Mouse (Mus musculus): Measurements from ENCODE around the gene Cntnap4. TPM values are rescaled to one million over a fixed set of nuclear protein-coding genes. Genes with fewer than 3 reads are reported as not detected.
"Not testable (repeated sequence)": the region's sequence is repeated elsewhere in the genome, so short reads cannot be mapped to it uniquely, and the experiment has no call there.

The Cntnap4 gene
- polyA plus RNA-seq, 1 experiment from 2014 or later: 3.6 TPM

GRCm38 (mm10) chr8:112735575-112735974 lies 165.7 kb downstream of the Cntnap4 start:
- ATAC-seq (ENCODE audit: low FRiP score): no peak
- H3K36me3 ChIP-seq (replicated peaks): no peaks in the 10 kb centered on the region
- H3K4me1 ChIP-seq: no peaks in the 10 kb centered on the region
- H3K4me2 ChIP-seq: no peak overlapping the region
- no peaks in the 10 kb centered on the region for H3K27me3 ChIP-seq
- no peak overlapping the region for H3K4me3 ChIP-seq (replicated peaks)
- no peak overlapping the region for H3K27ac ChIP-seq
- 86% methylated on average over 3 of the region's 3 CpGs for WGBS
- no peak overlapping the region for H3K9ac ChIP-seq
- H3K9me3 ChIP-seq: no peaks in the 10 kb centered on the region

- ATAC-seq (ENCODE audit: low FRiP score): no peak
- Histone ChIP-seq H3K36me3 (replicated peaks) (no peaks in the 10 kb centered on the region), H3K27ac (no peak overlapping the region), H3K27me3 (no peaks in the 10 kb centered on the region), H3K9me3 (no peaks in the 10 kb centered on the region), H3K4me2 (no peak overlapping the region), H3K9ac (no peak overlapping the region), H3K4me3 (replicated peaks) (no peak overlapping the region), H3K4me1 (no peaks in the 10 kb centered on the region)
- 94% methylated on average over 4 of the region's 4 CpGs for WGBS
Measured at GRCm38 (mm10) chr8:112743331-112743730, 173.5 kb downstream of the Cntnap4 start.

- Histone ChIP-seq H3K9ac (no peak overlapping the region), H3K27me3 (no peaks in the 10 kb centered on the region), H3K9me3 (no peaks in the 10 kb centered on the region), H3K36me3 (replicated peaks) (no peaks in the 10 kb centered on the region), H3K27ac (no peak overlapping the region), H3K4me1 (no peaks in the 10 kb centered on the region), H3K4me2 (no peak overlapping the region), H3K4me3 (replicated peaks) (no peak overlapping the region)
- no peak for ATAC-seq (ENCODE audit: low FRiP score)
- WGBS: 90% methylated on average over 5 of the region's 5 CpGs
Measured at GRCm38 (mm10) chr8:112747296-112747695, 177.5 kb downstream of the Cntnap4 start.

GRCm38 (mm10) chr8:112755171-112755570 lies 185.3 kb downstream of the Cntnap4 start:
- H3K4me2 ChIP-seq: no peak overlapping the region
- no peaks in the 10 kb centered on the region for H3K27me3 ChIP-seq
- WGBS: 73% methylated on average over 4 of the region's 4 CpGs
- no peak overlapping the region for H3K9ac ChIP-seq
- H3K9me3 ChIP-seq: no peaks in the 10 kb centered on the region
- no peak for ATAC-seq (ENCODE audit: low FRiP score)
- H3K4me3 ChIP-seq (replicated peaks): no peak overlapping the region
- H3K27ac ChIP-seq: no peak overlapping the region
- no peaks in the 10 kb centered on the region for H3K4me1 ChIP-seq
- H3K36me3 ChIP-seq (replicated peaks): no peaks in the 10 kb centered on the region

- Histone ChIP-seq H3K4me2 (no peak overlapping the region), H3K4me3 (replicated peaks) (no peak overlapping the region), H3K36me3 (replicated peaks) (no peaks in the 10 kb centered on the region), H3K27ac (no peak overlapping the region), H3K9me3 (no peaks in the 10 kb centered on the region), H3K4me1 (no peaks in the 10 kb centered on the region), H3K9ac (no peak overlapping the region), H3K27me3 (no peaks in the 10 kb centered on the region)
- 92% methylated on average over 17 of the region's 17 CpGs for WGBS
- no peak for ATAC-seq (ENCODE audit: low FRiP score)
Measured at GRCm38 (mm10) chr8:112803058-112803457, 233.2 kb downstream of the Cntnap4 start.

- Histone ChIP-seq H3K4me1 (no peaks in the 10 kb centered on the region), H3K9ac (no peak overlapping the region), H3K27me3 (no peaks in the 10 kb centered on the region), H3K36me3 (replicated peaks) (no peaks in the 10 kb centered on the region), H3K4me2 (no peak overlapping the region), H3K4me3 (replicated peaks) (no peak overlapping the region), H3K27ac (no peak overlapping the region), H3K9me3 (no peaks in the 10 kb centered on the region)
- 71% methylated on average over 5 of the region's 6 CpGs for WGBS
- ATAC-seq (ENCODE audit: low FRiP score): no peak
Measured at GRCm38 (mm10) chr8:112809382-112809781, 239.5 kb downstream of the Cntnap4 start.

GRCm38 (mm10) chr8:112841057-112841456 lies 271.2 kb downstream of the Cntnap4 start:
- Histone ChIP-seq H3K4me1 (no peaks in the 10 kb centered on the region), H3K9me3 (no peaks in the 10 kb centered on the region), H3K27me3 (no peaks in the 10 kb centered on the region), H3K9ac (no peak overlapping the region), H3K27ac (no peak overlapping the region), H3K36me3 (replicated peaks) (no peaks in the 10 kb centered on the region), H3K4me2 (no peak overlapping the region), H3K4me3 (replicated peaks) (no peak overlapping the region)
- WGBS: 79% methylated on average over 2 of the region's 2 CpGs
- no peak for ATAC-seq (ENCODE audit: low FRiP score)

- H3K9me3 ChIP-seq; H3K4me2 ChIP-seq; H3K36me3 ChIP-seq (replicated peaks); H3K27me3 ChIP-seq; H3K27ac ChIP-seq; ATAC-seq (ENCODE audit: low FRiP score); H3K9ac ChIP-seq; H3K4me3 ChIP-seq (replicated peaks); H3K4me1 ChIP-seq: not testable (repeated sequence)
- WGBS: 97% methylated on average over 1 of the region's 1 CpGs
Measured at GRCm38 (mm10) chr8:112849541-112849940, 279.7 kb downstream of the Cntnap4 start.

- Histone ChIP-seq H3K27ac (peak overlapping the region; percentile 76), H3K4me2 (peak overlapping the region; percentile 28; the same call in 1 of the 2 replicates)
- ATAC-seq (ENCODE audit: low FRiP score): peak; percentile 87
Measured at GRCm38 (mm10) chr8:112906458-112907112, 336.7 kb downstream of the Cntnap4 start.

GRCm38 (mm10) chr8:112909527-112909926 lies 339.7 kb downstream of the Cntnap4 start:
- Histone ChIP-seq H3K36me3 (replicated peaks) (no peaks in the 10 kb centered on the region), H3K4me3 (replicated peaks) (no peak overlapping the region), H3K9me3 (no peaks in the 10 kb centered on the region), H3K27ac (no peak overlapping the region), H3K4me1 (peaks cover 24% of the 10 kb centered on the region), H3K27me3 (no peaks in the 10 kb centered on the region; the same call in 1 of the 2 replicates), H3K9ac (no peak overlapping the region), H3K4me2 (no peak overlapping the region)
- WGBS: 53% methylated on average over 5 of the region's 5 CpGs
- ATAC-seq (ENCODE audit: low FRiP score): no peak

More at GRCm38 (mm10) chr8:112906458-112907112, 336.7 kb downstream of the Cntnap4 start:
- no peaks in the 10 kb centered on the region for H3K36me3 ChIP-seq (replicated peaks)
- H3K27me3 ChIP-seq: no peaks in the 10 kb centered on the region; the same call in 1 of the 2 replicates
- no peak overlapping the region for H3K4me3 ChIP-seq (replicated peaks)
- H3K9ac ChIP-seq: no peak overlapping the region
- H3K4me1 ChIP-seq: peaks cover 24% of the 10 kb centered on the region
- H3K9me3 ChIP-seq: no peaks in the 10 kb centered on the region
- WGBS: 16% methylated on average over 8 of the region's 8 CpGs

- no peaks in the 10 kb centered on the region for H3K36me3 ChIP-seq (replicated peaks)
- H3K9ac ChIP-seq: no peak overlapping the region
- no peaks in the 10 kb centered on the region for H3K9me3 ChIP-seq
- H3K4me1 ChIP-seq: peaks cover 19% of the 10 kb centered on the region
- no peaks in the 10 kb centered on the region; the same call in 1 of the 2 replicates for H3K27me3 ChIP-seq
- no peak overlapping the region for H3K4me3 ChIP-seq (replicated peaks)
- no peak overlapping the region for H3K4me2 ChIP-seq
- ATAC-seq (ENCODE audit: low FRiP score): no peak
- H3K27ac ChIP-seq: no peak overlapping the region
Measured at GRCm38 (mm10) chr8:112911422-112911821, 341.6 kb downstream of the Cntnap4 start.

- ATAC-seq (ENCODE audit: low FRiP score): no peak
- peaks cover 6% of the 10 kb centered on the region; the same call in 1 of the 2 replicates for H3K4me1 ChIP-seq
- H3K4me3 ChIP-seq (replicated peaks): no peak overlapping the region
- H3K27me3 ChIP-seq: no peaks in the 10 kb centered on the region
- H3K36me3 ChIP-seq (replicated peaks): no peaks in the 10 kb centered on the region
- no peak overlapping the region for H3K27ac ChIP-seq
- H3K9me3 ChIP-seq: no peaks in the 10 kb centered on the region
- H3K4me2 ChIP-seq: no peak overlapping the region
- no peak overlapping the region for H3K9ac ChIP-seq
Measured at GRCm38 (mm10) chr8:112922151-112922550, 352.3 kb downstream of the Cntnap4 start.

- Histone ChIP-seq H3K9me3 (no peaks in the 10 kb centered on the region), H3K9ac (no peak overlapping the region), H3K4me3 (replicated peaks) (no peak overlapping the region), H3K4me2 (no peak overlapping the region), H3K36me3 (replicated peaks) (no peaks in the 10 kb centered on the region), H3K27me3 (no peaks in the 10 kb centered on the region), H3K27ac (no peak overlapping the region), H3K4me1 (peaks cover 6% of the 10 kb centered on the region; the same call in 1 of the 2 replicates)
- 91% methylated on average over 5 of the region's 5 CpGs for WGBS
- ATAC-seq (ENCODE audit: low FRiP score): no peak
Measured at GRCm38 (mm10) chr8:112922789-112923188, 352.9 kb downstream of the Cntnap4 start.
